Mouse (Mus musculus) erythroblast, embryonic 14.5 days (primary cell): ENCODE results near the gene 6030468B19Rik.

ENCODE experiments used
- GATA1 ChIP-seq: IDR thresholded peaks from 2 replicates; pipeline ENCODE4 v1.6.1; 2012; ENCODE audit warnings: low read length, inconsistent platforms, mixed read lengths
- TAL1 ChIP-seq: IDR thresholded peaks from 3 replicates; pipeline ENCODE4 v1.6.1; 2012; ENCODE audit warnings: low read length, inconsistent platforms, mixed read lengths

DNA sequence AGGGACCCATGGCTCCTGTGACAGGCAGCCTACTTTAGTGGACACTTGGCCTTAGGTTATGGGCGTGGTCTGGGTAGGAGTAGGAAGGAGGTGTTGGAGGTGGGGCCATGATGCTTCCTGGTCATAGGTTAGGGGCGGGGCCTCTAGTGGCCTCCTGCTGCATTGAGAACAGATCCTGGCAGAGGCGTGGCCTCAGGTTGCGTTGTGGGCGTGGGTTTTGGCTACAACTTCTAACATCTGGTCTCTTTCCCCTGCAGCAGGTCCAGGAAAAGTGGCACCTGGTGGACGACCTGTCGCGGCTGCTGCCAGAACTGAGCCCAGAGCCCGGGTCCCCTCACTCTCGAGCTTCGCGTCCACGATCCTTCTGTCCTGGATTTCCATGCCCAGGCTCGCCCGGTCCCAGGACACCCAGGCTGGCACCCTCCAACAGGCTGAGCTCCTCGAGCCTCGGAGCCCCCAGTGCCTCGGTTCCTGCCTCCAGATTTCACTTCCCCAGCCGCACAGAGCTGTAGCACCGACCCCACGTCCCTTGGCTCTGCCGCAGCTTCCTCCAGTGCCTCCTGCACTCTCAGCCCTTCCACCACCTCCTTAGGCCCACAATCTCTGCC is 5.1 kb upstream of the 6030468B19Rik start:
- TF ChIP-seq TAL1 (no peak), GATA1 (no peak)
